Mouse (Mus musculus): ENCODE results near the gene Car10. TPM values are rescaled to one million over a fixed set of nuclear protein-coding genes. Genes with fewer than 3 reads are reported as not detected.

The Car10 gene
- polyA plus RNA-seq (2012; rRNA removed) = 12.1 and 16.1 TPM in 2 replicates

DNA sequence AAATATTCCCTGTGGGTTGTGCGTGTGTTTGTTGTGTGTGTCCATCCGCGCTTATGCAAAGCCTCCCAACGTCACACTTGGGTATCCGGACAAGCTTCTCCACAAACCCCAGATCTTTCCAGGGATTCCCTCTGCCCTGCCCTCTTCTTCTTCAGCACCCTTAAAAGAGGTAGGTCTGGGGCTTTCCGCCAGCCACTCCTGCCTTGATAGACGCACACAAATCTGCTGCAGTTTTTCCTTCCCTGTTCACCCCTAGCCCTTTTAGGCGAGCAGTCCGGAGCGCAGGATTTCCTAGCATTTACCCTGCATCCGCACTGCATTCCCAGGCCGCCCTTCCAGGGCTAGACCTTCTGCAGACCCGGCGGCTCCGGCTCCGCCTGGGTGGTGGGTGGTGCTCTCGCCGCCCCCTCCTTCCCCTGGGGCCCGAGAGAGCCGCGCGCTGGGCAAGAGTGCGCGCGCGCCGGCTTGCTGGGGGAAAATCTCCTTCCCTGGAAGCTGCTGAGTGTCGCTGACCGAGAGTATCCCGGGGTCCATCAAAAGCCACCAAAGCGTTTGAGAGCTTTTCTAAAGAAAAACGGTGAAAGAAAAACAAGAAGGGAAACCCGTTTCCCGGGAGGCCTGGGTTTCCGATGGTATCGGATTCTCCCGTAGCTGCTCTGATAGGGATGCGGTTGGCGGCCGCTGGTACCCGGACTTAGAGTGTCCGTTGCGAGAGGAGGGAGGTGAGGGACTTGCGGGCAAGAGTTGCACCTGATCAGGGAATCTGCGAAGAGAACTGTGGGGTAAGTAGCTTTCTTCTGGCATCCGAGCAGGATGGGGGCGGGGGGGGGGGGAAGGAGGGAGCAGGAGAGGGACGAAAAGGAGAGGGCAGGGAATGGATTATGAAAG is at the start of gene Car10:
TSS of gene Car10 (plus strand) at position 88 of the 888 bp plus-strand sequence.

